Mouse (Mus musculus) Patski (cell line): ENCODE measurements around the gene Chpt1. TPM values are rescaled to one million over a fixed set of nuclear protein-coding genes. Genes with fewer than 3 reads are reported as not detected.
"Not testable (repeated sequence)": the region's sequence is repeated elsewhere in the genome, so short reads cannot be mapped to it uniquely, and the experiment has no call there.

Experiments
- ATAC-seq: fragments of 100-300 bp; one replicate; pipeline ENCODE4 v1.8.0; 2021
- CTCF ChIA-PET: fragments of 350-600 bp; sonication (Branson Sonifier 250); formaldehyde crosslinking; loops from one replicate; lab custom pipeline; 2022; ENCODE audit warnings: inconsistent platforms; lab: Charles Lee
- POLR2A ChIA-PET: fragments of 350-600 bp; sonication (Branson Sonifier 250); formaldehyde crosslinking; loops from one replicate; lab custom pipeline; 2022; ENCODE audit warnings: antibody characterized with exemption, inconsistent platforms; lab: Charles Lee
- DNase-seq: peaks from one replicate; pipeline ENCODE4 v3.0.0-alpha.2; 2011; ENCODE audit warnings: low read depth, low spot score
- H3K27me3 ChIP-seq: fragments of 371-371 bp; one replicate; pipeline ENCODE4 v1.5.1; 2021
- CTCF ChIP-seq: fragments of 100-300 bp; IDR thresholded peaks from one replicate; pipeline ENCODE4 v1.5.1; 2021
- in situ Hi-C: fragments of 300-500 bp; cut with MboI; formaldehyde crosslinking; loops from 3 replicates; pipeline ENCODE4 v1.11.1; 2018; ENCODE audit warnings: low pct_unique_long_range_greater_than_20kb, mixed read lengths
- polyA plus RNA-seq: library from polyadenylated mRNA; unstranded; gene quantifications from one replicate; pipeline ENCODE4 v1.2.3, GENCODE M21; 2021

The Chpt1 gene
- polyA plus RNA-seq, 1 experiment from 2014 or later = 61.1 TPM

DNA sequence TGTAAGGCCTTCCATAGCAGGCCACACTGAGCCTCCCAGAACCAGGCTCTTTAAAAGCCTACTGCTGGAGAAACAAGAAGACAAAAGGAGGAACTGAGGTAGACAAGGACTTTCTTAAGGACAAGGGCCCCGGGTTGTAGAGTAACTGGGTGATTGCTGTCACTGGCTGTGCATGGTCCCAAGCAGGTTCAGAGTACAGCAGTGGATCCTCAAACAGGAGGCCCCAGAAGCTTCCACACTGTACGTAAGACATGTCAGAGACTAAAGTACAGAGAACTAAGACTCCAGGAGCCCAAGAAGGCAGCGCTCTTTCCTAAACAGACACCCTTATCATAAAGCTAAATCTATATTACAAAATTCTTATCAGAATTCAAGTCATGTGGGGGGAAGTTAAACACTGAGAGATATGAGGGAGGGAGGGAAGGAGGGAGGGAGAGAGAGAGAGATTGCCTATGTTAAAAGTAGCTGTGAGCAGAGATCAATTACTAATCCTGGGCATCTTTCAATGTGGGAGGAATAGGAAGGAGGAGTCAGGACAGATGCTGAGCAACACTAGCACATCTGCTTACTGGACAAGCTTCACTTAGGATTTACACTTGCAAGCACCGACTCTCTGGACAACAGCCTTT lies 8.8 kb downstream of the Chpt1 start:
- no peaks in the 10 kb centered on the region for H3K27me3 ChIP-seq
- in situ Hi-C loops = no loop called here
- CTCF ChIA-PET = no interaction called here
- no peak for TF ChIP-seq CTCF
- POLR2A ChIA-PET = no interaction called here
- ATAC-seq (no peak), DNase-seq (no peak)

DNA sequence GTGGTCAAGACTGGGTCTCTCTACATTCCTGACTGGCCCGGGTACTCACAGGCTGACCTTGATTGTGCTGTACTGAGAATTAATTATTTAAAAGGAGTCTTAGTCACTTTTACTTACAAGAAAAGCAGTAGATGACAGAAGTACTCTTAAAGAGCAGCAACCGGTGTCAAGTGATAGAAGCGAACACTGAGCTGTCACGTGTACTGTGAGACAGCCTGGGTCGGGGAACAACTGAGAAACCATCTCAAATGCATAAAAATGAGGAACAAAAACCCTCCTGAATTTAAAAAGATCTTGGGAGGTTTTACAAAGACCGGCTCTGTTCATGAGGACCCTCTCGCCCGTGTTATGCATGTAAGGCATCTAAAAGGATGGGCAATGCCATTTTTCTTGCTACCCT lies 11.2 kb downstream of the Chpt1 start:
- CTCF ChIA-PET = no interaction called here
- no peak for ATAC-seq
- no peak for TF ChIP-seq CTCF
- in situ Hi-C loops = no loop called here
- DNase-seq = no peak
- no peaks in the 10 kb centered on the region for H3K27me3 ChIP-seq
- POLR2A ChIA-PET = no interaction called here

DNA sequence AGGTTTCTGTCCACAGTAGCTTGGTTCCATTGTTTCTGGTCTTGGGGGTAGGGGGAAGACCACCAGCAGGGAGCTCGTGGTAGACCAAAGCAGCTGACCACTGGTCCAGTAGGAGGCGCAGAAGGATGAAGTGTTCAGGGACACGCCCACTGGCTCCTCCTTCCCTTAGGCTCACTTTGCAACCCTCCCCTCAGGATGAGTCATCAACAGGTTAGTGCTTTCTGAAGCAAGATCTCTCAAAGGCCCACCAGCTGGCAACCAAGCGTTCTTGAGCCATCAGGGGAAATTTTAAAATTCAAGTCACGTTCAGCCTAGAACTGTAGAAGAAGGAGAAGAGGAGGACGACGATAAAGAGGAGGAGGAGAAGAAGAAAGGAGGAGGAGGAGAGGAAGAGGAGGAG lies 12.2 kb downstream of the Chpt1 start:
- ATAC-seq (no peak), DNase-seq (no peak)
- no peaks in the 10 kb centered on the region for H3K27me3 ChIP-seq
- in situ Hi-C loops = no loop called here
- no peak for TF ChIP-seq CTCF
- ChIA-PET CTCF (no interaction called here), POLR2A (interaction anchor here (0.6 kb wide), 1 partner anchor 22 kb away, joined by 6 read pairs; no protein-coding TSS in a partner anchor)

DNA sequence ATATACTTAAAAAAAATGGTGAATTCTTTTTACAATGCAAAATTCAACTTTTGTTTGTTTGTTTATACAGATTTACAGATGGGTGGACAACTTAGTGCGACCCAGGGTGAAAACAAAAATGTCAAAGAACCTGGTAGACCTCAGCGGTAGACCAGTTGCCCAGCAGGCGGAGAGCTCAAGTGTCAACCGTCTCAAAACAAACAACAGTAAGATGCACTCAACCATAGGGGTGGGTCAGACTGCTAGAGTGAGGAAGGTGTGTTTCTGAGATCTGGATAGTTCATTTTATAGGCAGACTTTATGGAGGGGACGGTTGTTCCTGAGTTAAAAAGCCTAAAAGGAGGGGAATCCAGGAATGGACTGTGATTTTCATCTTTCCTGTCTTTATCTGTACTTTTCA lies 15.2 kb downstream of the Chpt1 start:
- CTCF ChIA-PET = interaction anchor here (1.7 kb wide), 1 partner anchor 13 kb away, joined by 8 read pairs; no protein-coding TSS in a partner anchor
- in situ Hi-C loops = no loop called here
- ATAC-seq (no peak), DNase-seq (no peak)
- H3K27me3 ChIP-seq = no peaks in the 10 kb centered on the region
- TF ChIP-seq CTCF = no peak
- POLR2A ChIA-PET = interaction anchor here (1.3 kb wide), 1 partner anchor 15 kb away, joined by 3 read pairs; the partner anchor contains the start of gene Chpt1

DNA sequence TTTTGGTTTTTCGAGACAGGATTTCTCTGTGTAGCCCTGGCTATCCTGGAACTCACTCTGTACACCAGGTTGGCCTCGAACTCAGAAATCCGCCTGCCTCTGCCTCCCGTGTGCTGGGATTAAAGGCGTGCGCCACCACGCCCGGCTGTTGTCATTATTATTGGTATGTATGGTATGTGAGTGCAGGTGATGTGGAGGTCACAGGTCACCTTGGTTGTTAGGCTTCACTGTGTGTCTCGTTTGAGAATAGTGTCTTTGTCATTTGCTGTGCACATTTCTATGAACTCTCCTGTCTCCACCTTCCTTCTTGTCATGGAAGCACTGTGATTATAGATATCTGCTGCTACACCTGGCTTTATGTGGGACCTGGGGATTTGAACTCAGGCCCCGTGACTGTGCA lies 21.0 kb downstream of the Chpt1 start:
- H3K27me3 ChIP-seq, CTCF ChIA-PET, DNase-seq, in situ Hi-C loops, POLR2A ChIA-PET, ATAC-seq: not testable (repeated sequence)

DNA sequence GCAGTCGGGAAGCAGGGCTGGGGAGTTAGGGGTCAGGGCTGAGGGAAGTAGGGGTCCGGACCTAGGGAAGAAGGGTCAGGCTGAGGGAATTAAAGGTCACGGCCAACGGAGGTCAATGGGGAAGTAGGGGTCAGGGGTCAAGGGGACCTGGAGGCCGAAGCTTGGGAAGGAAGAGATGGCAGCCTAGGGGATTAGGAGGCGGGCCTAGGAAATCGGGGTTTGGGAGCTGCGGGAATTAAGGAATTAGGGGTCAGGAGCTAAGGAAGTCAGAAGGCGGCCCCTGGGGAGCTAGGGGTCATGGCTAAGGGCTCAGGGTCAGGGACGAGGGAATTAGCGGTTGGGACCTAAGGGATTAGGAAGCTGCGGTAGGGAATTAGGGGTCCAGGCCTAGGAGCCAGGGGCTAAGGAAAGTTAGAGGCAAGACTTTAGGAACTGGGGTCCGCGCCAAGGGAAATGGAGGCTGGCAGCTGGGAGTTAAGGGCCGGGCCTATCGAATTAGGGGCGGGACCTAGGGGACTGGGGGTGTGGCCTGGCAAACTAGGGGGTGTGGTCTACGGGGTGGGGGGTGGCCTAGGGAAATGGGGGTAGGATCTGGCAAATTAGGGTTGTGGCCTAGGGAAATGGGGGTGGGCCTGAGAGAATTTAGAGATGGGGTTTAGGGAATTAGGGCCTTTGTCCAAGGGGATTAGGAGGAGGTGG lies 43.6 kb downstream of the Chpt1 start:
- CTCF ChIA-PET = no interaction called here
- no peaks in the 10 kb centered on the region for H3K27me3 ChIP-seq
- POLR2A ChIA-PET = no interaction called here
- TF ChIP-seq CTCF = no peak
- in situ Hi-C loops = no loop called here
- DNase-seq (no peak), ATAC-seq (no peak)

DNA sequence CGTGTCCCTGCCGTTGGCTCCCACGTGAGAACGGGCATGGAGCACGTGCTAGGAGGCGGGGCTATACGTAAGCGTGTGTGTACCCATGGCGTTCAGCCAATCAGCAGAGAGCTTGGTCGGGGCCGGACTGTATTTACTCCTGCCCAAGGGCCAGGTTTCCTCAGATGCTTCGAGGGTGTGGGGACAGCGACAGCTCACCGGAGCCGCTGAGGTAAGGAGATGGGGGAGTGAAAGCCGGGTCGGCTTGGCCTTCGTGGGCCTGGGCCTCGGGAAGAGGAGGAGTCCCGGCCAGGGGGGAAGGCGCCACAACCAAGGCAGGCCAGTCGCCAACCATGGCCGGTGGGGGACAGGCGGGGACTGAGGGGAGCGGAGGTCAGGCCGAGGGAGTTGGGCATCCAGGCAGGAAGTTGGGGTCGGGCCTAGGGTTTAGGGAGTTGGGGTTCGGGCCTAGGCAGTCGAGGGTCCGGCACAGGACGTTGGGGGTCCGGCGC lies 44.3 kb downstream of the Chpt1 start, which contains the start of gene Sycp3:
Sycp3 (plus strand) TSS at position 68 of the 491 bp plus-strand sequence.
- POLR2A ChIA-PET = no interaction called here
- in situ Hi-C loops = no loop called here
- no peak for TF ChIP-seq CTCF
- no peak for DNase-seq
- ATAC-seq = no peak
- CTCF ChIA-PET = no interaction called here
- H3K27me3 ChIP-seq = no peaks in the 10 kb centered on the region

DNA sequence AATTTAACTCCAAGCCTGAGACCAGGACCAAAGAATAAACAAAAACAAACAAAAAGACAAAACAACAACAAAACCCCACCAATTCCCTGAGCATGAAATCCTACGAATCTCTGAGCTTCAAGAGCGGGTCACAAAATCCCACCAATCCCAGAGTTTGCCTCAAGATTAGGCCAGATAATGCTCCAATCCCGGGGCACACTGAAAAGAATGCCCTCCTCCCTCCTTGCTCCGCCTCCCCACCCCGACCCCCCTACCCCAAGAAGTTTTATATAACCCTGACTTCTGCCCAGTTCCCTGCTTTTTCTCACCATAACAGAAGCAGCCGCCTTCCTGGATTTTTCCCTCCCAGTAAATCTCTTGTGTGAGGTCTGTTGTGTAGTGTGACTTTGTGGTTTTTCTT lies 46.1 kb downstream of the Chpt1 start:
- in situ Hi-C loops = no loop called here
- POLR2A ChIA-PET = no interaction called here
- ATAC-seq = no peak

DNA sequence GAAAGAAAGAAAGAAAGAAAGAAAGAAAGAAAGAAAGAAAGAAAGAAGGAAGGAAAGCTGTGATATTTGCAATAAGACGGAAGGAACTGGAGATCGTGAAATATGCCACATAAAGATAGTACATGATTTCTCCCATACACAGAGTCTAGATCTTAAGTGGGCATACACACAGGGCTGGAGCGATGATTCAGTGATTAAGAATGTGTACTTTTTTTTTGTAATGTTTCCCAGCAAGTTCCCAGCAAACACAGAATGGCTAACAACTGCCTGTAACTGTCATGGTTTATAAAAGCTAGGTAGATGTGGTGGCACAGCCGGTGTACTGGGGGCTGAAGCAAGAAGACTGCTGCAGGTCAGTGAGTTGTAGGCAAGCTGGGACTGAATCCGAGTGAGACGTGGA lies 51.9 kb downstream of the Chpt1 start:
- in situ Hi-C loops = no loop called here
- DNase-seq = no peak
- ChIA-PET CTCF (interaction anchor here (0.9 to 1.4 kb wide), 3 partner anchors 69 to 275 kb away, joined by 3 to 4 read pairs (median 3); no protein-coding TSS in a partner anchor), POLR2A (no interaction called here)
- no peak for TF ChIP-seq CTCF
- H3K27me3 ChIP-seq = no peaks in the 10 kb centered on the region
- peak; percentile 65 for ATAC-seq

More for the DNA sequence above, 46.1 kb downstream of the Chpt1 start:
- TF ChIP-seq CTCF = no peak
- DNase-seq = no peak
- no peaks in the 10 kb centered on the region for H3K27me3 ChIP-seq
- CTCF ChIA-PET = no interaction called here

DNA sequence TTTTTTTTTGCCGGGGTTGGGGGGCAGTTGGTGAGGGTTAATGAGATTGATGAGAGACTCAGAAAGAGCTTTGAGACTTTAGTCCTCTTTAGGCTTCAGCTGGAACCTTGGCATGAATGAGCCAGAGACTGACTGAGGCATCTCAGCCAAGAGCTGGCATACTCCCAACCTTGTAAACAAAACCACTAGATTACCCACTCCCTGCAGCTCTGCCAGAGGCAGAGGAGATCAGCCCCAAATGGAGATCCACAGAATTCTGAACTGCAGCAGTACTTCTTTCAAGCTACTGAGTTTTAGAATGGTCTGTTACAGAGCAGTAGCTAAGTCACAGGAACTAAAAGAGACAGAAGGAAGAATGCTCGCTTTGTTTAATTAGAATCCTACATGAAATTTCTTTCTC lies 52.7 kb downstream of the Chpt1 start:
- POLR2A ChIA-PET = no interaction called here
- ATAC-seq (peak; percentile 69), DNase-seq (peak; percentile 33)
- H3K27me3 ChIP-seq = no peaks in the 10 kb centered on the region
- TF ChIP-seq CTCF = no peak
- in situ Hi-C loops = no loop called here
- CTCF ChIA-PET = interaction anchor here (0.8 to 0.9 kb wide), 2 partner anchors 25 to 74 kb away, joined by 3 to 4 read pairs; no protein-coding TSS in a partner anchor

DNA sequence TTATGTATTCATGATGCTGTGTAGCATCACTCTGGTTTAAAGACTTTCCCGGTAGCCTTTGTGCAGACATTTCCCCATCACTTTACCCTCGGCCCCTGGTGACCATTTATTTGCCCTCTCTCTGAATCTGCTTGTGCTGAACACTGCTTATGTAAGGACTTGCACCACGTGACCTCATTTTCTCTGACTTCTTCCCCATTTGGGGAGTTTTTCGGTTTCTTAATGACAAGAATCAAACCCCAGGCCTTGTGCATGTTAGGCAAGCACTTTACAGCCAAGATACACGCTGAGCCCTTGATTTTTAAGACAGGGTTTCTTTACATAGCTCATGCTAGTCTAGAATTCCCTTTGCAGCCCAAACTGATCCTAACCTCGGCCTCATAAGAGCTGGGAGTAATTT lies 62.6 kb downstream of the Chpt1 start:
- no peak for DNase-seq
- POLR2A ChIA-PET = no interaction called here
- H3K27me3 ChIP-seq = no peaks in the 10 kb centered on the region
- in situ Hi-C loops = no loop called here
- CTCF ChIA-PET = no interaction called here
- ATAC-seq = no peak
- TF ChIP-seq CTCF = no peak
